Mouse (Mus musculus): ENCODE data around the gene 9130213A22Rik.

9130213A22Rik gene

GRCm38 (mm10) chr11:69123693-69124497 lies 1.5 kb upstream of the 9130213A22Rik start:
- DNase-seq (ENCODE audit: low spot score in 2 of 2): peak; percentile 86 to 93

- DNase-seq (ENCODE audit: low spot score in 2 of 2): peak; percentile 90 to 94
These were observed 785 bp upstream of the 9130213A22Rik start for GRCm38 (mm10) chr11:69123056-69123692.

- DNase-seq (ENCODE audit: low spot score in 2 of 2): no peak
These were observed 551 bp downstream of the 9130213A22Rik start for GRCm38 (mm10) chr11:69121741-69122335.

GRCm38 (mm10) chr11:69121001-69121740 lies 1.2 kb downstream of the 9130213A22Rik start:
- no peak for DNase-seq (ENCODE audit: low spot score in 2 of 2)

- DNase-seq (ENCODE audit: low spot score in 2 of 2): no peak
These were observed 2.0 kb downstream of the 9130213A22Rik start, which contains the start of gene Hes7 for GRCm38 (mm10) chr11:69120221-69121000. TSS of gene Hes7 (plus strand) at chr11:69120404.

GRCm38 (mm10) chr11:69119446-69120155 lies 2.8 kb downstream of the 9130213A22Rik start:
- DNase-seq (ENCODE audit: low spot score in 2 of 2): no peak

GRCm38 (mm10) chr11:69118765-69119164 lies 3.6 kb downstream of the 9130213A22Rik start:
- DNase-seq (ENCODE audit: low spot score in 2 of 2): peak in 1 of 2 experiments; percentile 87

GRCm38 (mm10) chr11:69117737-69118695 lies 4.4 kb downstream of the 9130213A22Rik start:
- DNase-seq (ENCODE audit: low spot score in 2 of 2): no peak

GRCm38 (mm10) chr11:69116843-69117242 lies 5.5 kb downstream of the 9130213A22Rik start:
- no peak for DNase-seq (ENCODE audit: low spot score in 2 of 2)

GRCm38 (mm10) chr11:69114621-69115020 lies 7.8 kb downstream of the 9130213A22Rik start:
- no peak for DNase-seq (ENCODE audit: low spot score in 2 of 2)

GRCm38 (mm10) chr11:69114018-69114417 lies 8.4 kb downstream of the 9130213A22Rik start:
- DNase-seq (ENCODE audit: low spot score in 2 of 2): no peak

GRCm38 (mm10) chr11:69111865-69112264 lies 10.5 kb downstream of the 9130213A22Rik start:
- DNase-seq (ENCODE audit: low spot score in 2 of 2): no peak

- no peak for DNase-seq (ENCODE audit: low spot score in 2 of 2)
These were observed 11.2 kb downstream of the 9130213A22Rik start for GRCm38 (mm10) chr11:69111051-69111810.

- peak; percentile 80 to 90 for DNase-seq (ENCODE audit: low spot score in 2 of 2)
These were observed 11.9 kb downstream of the 9130213A22Rik start for GRCm38 (mm10) chr11:69110319-69111046.

GRCm38 (mm10) chr11:69109032-69109900 lies 13.1 kb downstream of the 9130213A22Rik start:
- DNase-seq (ENCODE audit: low spot score in 2 of 2): peak in 1 of 2 experiments; percentile 10

- peak in 1 of 2 experiments; percentile 6 for DNase-seq (ENCODE audit: low spot score in 2 of 2)
These were observed 14.2 kb downstream of the 9130213A22Rik start for GRCm38 (mm10) chr11:69108223-69108622.

GRCm38 (mm10) chr11:69107676-69108075 lies 14.7 kb downstream of the 9130213A22Rik start:
- DNase-seq (ENCODE audit: low spot score in 2 of 2): peak in 1 of 2 experiments; percentile 7

All from frontal cortex, postnatal 14 days (tissue).